Mouse (Mus musculus) thymus, postnatal 36 days (tissue): ENCODE measurements around the gene Arhgef25.
"Not testable (repeated sequence)": the region's sequence is repeated elsewhere in the genome, so short reads cannot be mapped to it uniquely, and the experiment has no call there.

ENCODE experiments used
- DNase-seq, 2 experiments: peaks; one replicate each; pipeline ENCODE4 v3.0.0; 2022; ENCODE audit warnings: mixed read lengths in 2 of 2

The Arhgef25 gene

GRCm38 (mm10) chr10:127164631-127165353 lies 25.1 kb downstream of the Arhgef25 start, which contains the start of gene B4galnt1:
TSS of gene B4galnt1 (plus strand) at chr10:127165225.
- DNase-seq, result peak; percentile 83 to 87

DNA sequence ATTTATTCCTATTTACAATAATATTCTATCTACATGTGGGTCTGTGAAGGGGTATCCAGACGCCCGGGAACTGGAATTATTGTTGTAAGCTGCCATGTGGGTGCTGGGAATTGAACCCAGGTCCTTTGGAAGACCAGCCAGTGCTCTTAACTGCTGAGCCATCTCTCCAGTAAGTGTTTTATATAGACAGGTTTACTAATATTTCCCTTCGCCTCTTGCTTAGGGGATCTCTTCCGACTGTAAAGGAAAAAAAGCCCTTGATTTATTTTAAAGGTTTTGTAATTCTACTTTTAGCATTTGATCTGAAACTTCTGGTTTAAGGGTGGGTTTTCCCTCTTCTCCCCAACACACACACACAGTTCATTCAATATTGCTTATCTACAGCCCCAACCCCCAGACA lies 25.7 kb downstream of the Arhgef25 start:
- DNase-seq, result no peak

DNA sequence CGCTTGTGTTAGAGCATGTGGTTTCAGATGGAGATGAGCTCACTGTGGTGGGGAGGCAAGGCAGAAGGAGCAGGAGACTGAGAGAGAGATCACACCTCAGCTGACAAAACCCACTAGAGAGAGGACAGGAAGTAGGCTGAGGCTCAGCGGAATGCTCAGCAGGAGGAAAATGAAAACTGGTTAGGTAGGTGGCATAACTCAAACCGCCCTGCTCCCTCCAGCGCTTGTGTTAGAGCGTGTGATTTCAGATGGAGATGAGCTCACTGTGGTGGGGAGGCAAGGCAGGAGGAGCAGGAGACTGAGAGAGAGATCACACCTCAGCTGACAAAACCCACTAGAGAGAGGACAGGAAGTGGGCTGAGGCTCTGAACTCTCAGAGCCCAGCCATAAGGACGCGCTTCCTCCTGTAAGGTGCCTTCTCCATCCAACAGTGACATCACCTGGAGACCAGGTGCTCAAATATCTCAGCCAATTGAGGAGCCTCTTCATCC lies 27.1 kb downstream of the Arhgef25 start:
- DNase-seq, result peak; percentile 60 to 75

DNA sequence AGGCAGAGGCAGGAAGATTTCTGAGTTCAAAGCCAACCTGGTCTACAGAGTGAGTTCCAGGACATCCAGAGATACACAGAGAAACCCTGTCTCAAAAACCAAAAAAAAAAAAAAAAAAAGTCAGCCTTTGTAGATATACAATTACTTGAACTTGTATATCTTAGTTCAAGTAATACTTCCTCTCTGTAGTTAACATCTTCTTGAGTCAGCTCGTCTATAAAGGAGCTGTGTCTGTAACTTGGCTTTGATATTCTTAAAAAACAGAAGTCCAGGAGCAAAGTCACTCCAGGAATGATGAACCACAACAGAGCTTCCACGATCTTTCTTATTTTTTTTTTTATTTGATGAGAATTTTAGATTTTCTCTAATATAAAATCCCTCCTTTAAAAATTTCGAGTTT lies 29.2 kb downstream of the Arhgef25 start:
- DNase-seq, result no peak

DNA sequence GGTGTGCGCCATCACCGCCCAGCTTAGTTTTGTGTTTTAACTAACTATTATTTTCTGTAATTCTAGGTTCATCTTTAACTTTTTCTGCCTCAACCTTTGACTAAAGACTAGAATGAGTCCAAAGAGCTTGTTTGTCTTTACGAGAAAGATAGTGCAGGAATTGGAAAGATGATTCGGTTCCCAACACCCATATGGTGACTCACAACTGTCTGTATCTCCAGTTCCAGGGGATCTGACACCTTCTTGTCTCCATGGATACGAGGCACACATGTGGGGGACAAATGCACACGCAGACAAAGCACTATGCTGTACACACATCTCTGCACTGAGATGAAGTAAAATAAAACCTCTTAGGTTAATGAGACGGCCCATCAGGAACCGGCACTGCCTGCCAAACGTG lies 29.8 kb downstream of the Arhgef25 start:
- no peak for DNase-seq

DNA sequence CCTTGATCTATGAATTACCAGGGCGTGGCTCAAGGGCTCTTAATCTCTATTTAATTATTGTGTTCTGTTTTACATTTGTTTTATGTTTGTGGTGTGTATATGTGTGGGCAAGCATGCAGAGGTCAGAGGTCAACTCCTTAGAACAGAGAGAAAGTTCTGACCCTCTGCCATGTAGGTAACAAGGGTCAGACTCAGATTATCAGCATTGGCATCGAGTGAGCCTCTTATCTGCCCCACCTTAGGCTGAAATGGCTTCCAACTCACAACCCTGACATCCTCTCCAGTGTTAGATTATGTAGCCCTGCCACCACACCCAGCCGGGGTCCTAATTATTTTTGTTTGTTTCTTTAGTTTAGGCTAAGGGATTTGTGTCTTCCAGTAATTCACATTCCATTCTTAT lies 31.4 kb downstream of the Arhgef25 start:
- DNase-seq, result no peak

DNA sequence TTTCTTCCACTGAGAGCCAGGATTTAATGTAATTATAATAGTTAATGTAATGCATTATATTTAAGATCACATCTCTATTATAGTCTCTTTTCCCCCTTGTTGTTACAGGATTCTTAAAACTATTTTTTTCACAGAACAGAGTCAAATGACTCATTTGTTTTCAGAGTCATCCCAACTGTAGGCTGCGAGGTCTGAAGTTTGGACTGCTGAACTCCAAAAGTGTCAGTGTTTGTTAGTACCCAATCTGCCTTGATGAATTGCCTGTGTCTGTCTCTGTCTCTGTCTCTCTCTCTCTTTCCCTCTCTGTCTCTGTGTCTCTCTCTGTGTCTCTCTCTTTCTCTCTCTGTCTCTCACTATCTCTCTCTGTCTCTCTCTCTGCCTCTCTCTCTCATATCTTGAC lies 33.4 kb downstream of the Arhgef25 start:
- DNase-seq, result no peak

GRCm38 (mm10) chr10:127156089-127156488 lies 33.8 kb downstream of the Arhgef25 start:
- DNase-seq, result no peak

GRCm38 (mm10) chr10:127154652-127155051 lies 35.2 kb downstream of the Arhgef25 start:
- no peak for DNase-seq

- DNase-seq, result no peak
Observed at GRCm38 (mm10) chr10:127154241-127154640, 35.6 kb downstream of the Arhgef25 start.

GRCm38 (mm10) chr10:127153323-127153722 lies 36.6 kb downstream of the Arhgef25 start:
- no peak for DNase-seq

DNA sequence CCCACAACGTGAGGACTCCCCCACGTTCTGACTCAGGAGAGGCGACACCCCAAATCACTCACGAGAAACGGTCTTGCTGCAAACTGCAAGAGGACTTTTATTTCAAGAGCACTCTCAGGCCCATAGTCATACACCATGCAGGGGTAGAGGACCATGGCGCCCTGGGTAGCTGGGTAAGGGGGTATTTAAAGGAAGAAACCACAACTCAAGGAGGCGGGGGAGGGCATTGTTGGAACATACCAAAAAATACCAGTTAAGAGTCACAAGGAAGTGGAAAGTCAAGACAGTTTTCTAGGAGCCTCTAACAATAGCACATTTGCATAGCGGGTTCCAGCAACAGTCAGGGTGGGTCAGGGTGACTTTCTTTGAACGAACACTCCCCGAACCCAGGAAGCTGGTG lies 37.3 kb downstream of the Arhgef25 start:
- not testable (repeated sequence) for DNase-seq

DNA sequence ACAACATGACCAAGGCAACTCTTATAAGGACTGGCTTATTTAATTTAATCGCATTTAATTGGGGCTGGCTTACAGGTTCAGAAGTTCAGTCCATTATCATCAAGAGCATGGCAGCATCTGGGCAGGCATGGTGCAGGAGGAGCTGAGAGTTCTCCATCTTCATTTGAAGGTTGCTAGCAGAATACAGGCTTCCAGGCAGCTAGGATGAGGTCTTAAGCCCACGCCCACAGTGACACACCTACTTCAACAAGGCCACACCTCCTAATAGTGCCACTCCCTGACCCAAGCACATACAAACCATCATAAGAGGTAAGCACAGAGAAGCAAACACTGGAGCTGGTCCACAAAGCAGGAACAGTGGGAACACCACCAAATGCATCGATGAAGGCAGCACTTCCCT lies 38.6 kb downstream of the Arhgef25 start:
- DNase-seq, result not testable (repeated sequence)

- no peak for DNase-seq
Observed at GRCm38 (mm10) chr10:127150471-127150872, 39.4 kb downstream of the Arhgef25 start.

GRCm38 (mm10) chr10:127147135-127147534 lies 42.7 kb downstream of the Arhgef25 start:
- DNase-seq, result no peak

DNA sequence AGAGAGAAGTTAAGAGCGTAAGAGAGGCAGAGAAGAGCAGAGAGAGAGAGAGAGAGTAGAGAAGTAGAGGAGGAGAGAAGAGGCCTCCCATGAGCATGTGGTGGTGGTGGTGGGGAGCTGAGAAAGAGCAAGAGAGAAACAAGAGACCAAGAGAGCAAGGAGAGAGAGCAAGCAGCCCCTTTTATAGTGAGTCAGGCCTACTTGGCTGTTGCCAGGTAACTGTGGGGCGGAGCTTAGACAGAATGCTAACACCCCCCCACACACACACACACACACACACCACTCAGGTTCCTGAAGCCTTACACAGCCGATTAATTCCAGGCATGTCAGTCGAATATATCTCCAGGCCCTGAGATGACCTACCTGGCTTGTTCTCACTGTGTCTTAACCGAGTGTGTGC lies 44.6 kb downstream of the Arhgef25 start:
- DNase-seq, result no peak

GRCm38 (mm10) chr10:127144536-127144935 lies 45.3 kb downstream of the Arhgef25 start:
- DNase-seq, result no peak

DNA sequence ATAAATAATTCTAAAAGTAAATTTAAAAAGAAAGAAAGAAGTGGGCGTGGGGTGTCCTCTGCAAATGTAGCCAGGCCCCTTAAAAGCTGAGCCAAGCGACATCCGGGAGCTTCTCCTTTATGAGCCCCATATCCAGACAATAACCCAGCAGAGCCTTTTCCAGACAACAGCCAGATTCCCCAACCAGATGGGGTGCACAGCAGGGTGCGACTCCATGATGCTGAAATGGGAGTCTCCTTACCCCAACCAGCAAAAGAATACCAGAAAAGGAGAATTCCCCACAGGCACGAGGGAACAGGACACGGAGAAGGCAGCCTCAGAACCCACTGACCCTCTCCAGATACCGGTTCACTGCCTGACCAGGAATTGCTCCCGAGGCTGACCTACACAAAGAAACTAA lies 46.7 kb downstream of the Arhgef25 start:
- DNase-seq, result no peak

DNA sequence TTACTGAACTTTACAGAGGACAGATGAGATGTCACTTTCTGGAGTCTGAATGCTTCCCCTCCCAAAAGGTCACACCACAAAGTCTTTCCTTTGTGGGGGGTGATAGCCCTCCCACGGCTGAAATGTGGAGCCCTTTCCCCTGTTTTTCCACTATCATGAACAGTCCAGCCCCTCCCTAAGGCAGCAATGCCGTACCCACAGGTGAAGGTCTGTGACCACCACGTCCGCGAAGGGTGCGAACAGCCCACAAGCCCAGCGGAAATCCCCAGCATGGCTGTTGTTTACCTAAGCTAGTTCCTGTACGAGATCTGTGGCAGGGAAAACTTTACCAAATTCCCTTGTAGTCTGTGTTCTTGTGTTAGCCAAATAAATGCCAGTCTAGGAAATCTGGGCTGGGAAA lies 48.4 kb downstream of the Arhgef25 start:
- DNase-seq, result peak; percentile 65 to 74

DNA sequence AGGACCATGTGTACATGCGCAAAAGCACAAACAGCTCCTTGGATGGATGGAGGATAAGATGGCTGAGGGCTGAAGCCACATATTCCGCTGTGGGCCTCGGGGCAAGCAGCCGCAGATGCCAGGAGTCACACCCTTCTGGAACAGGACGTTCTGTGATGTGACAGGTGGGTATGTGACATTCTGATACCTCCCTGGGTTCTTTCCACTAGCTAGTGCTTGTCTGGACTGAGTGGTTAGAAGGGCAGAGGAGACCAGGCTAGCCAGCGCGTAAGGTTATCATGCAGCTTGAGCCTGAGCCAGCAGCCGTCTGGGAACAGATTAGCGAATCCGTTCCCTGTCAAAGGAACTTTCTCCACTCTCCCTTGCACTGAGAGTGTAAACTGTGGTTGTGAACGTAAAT lies 48.9 kb downstream of the Arhgef25 start:
- no peak for DNase-seq

DNA sequence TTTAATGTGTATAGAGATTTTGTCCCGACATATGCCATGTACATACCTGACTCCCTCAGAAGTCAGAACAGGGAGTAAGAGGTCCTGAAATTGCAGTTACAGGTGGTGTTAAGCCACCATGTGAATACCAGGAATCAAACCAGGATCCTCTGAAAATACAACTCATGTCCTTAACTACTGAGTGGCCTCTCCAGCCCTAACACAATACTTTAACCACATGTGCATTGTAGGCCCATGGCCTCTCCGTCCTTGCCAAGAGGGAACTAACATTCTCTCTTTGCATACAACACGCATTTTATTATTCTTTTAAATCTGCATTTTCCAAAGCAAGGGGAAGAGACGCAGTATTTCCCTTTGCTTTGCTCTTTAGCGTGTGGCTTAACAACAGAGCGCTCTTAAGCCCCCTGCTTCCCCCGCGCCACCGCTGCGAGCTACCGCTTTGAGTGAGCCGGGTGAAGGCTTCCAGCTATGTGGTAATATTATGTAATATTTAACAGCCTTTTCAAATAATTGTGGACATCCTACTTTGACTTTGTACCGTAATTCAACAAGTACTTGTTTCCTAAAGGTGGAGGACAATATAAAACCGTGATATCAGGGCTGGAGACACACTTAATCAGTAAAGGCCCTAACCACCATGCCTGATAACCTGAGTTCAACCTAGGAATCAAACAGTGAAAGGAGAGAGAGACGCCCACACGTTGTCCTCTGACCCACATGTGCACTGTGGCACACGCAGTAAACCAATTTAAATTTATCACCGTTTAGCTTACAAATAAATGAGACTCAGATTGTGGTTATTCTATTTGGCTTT lies 51.3 kb downstream of the Arhgef25 start:
- no peak for DNase-seq

GRCm38 (mm10) chr10:127137896-127138295 lies 52.0 kb downstream of the Arhgef25 start:
- no peak for DNase-seq

DNA sequence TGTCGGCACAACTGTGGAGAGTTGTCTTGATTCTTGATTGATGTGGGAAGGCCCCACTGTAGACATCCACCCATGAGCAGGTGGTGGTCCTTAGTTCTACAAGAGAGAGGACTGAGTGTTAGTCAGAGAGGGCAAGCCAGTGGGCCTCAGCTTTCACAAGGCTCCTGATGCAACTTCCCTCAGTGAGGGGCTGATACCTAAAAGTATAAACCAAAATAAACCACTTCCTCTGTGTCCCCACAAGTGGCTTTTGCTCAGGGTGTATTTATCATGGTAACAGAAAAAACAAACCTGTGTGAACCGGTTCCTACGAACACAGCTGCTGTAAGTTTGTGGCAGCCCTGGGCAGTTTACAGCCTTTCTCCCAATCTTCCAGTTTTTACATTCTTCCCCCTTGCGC lies 53.4 kb downstream of the Arhgef25 start:
- DNase-seq, result peak; percentile 32 to 46
